Mouse (Mus musculus) spleen, postnatal 4 days (tissue): ENCODE measurements at regions not wholly inside any gene's neighbourhood (a gene's known extent, or its start where the extent isn't known, plus 50 kb on each side); places are given as distances from the start of the nearest gene placed in this dataset.

ENCODE experiments used
- DNase-seq, 2 experiments: peaks; one replicate each; pipeline ENCODE4 v3.0.0; 2022; ENCODE audit warnings: low spot score in 2 of 2

- DNase-seq, result no peak
These were observed 52.7 kb upstream of the Rab3gap2 start for GRCm38 (mm10) chr1:185151130-185151799.

- DNase-seq, result no peak
These were observed 53.3 kb upstream of the Rab3gap2 start for GRCm38 (mm10) chr1:185150431-185151129.

- no peak for DNase-seq
These were observed 59.1 kb upstream of the Rab3gap2 start for GRCm38 (mm10) chr1:185144791-185145190.

GRCm38 (mm10) chr1:185144006-185144405 lies 59.9 kb upstream of the Rab3gap2 start:
- no peak for DNase-seq

- no peak for DNase-seq
These were observed 63.6 kb upstream of the Rab3gap2 start for GRCm38 (mm10) chr1:185140317-185140716.

GRCm38 (mm10) chr1:185128209-185128608 lies 75.7 kb upstream of the Rab3gap2 start:
- DNase-seq, result no peak

GRCm38 (mm10) chr1:185125737-185126286 lies 78.1 kb upstream of the Rab3gap2 start:
- DNase-seq, result no peak

- DNase-seq, result no peak
These were observed 82.4 kb upstream of the Rab3gap2 start for GRCm38 (mm10) chr1:185121552-185121951.

- no peak for DNase-seq
These were observed 83.5 kb upstream of the Rab3gap2 start for GRCm38 (mm10) chr1:185120416-185120815.

GRCm38 (mm10) chr1:185117711-185118110 lies 86.2 kb upstream of the Rab3gap2 start:
- DNase-seq, result no peak

- no peak for DNase-seq
These were observed 90.2 kb upstream of the Rab3gap2 start for GRCm38 (mm10) chr1:185113687-185114086.

GRCm38 (mm10) chr1:185112017-185112399 lies 91.9 kb upstream of the Rab3gap2 start:
- no peak for DNase-seq

- no peak for DNase-seq
These were observed 92.4 kb upstream of the Rab3gap2 start for GRCm38 (mm10) chr1:185111347-185112016.

GRCm38 (mm10) chr1:185104945-185105884 lies 98.7 kb upstream of the Rab3gap2 start:
- no peak for DNase-seq

GRCm38 (mm10) chr1:185103803-185104202 lies 100.1 kb upstream of the Rab3gap2 start:
- DNase-seq, result no peak

GRCm38 (mm10) chr1:185098975-185099958 lies 99.9 kb upstream of the Mark1 start:
- DNase-seq, result no peak

- DNase-seq, result no peak
These were observed 99.0 kb upstream of the Mark1 start for GRCm38 (mm10) chr1:185098195-185098974.

GRCm38 (mm10) chr1:185096741-185097140 lies 97.4 kb upstream of the Mark1 start:
- DNase-seq, result no peak

- DNase-seq, result no peak
These were observed 93.4 kb upstream of the Mark1 start for GRCm38 (mm10) chr1:185092757-185093156.
